Mouse (Mus musculus) MEL (cell line): ENCODE measurements around the gene Il24. TPM values are rescaled to one million over a fixed set of nuclear protein-coding genes. Genes with fewer than 3 reads are reported as not detected.
A peak's percentile ranks its signal among the peaks of the same experiment; 100 is the strongest.

Experiments used
- DNase-seq: peaks from one replicate; pipeline ENCODE4 v3.0.0; 2011; ENCODE audit warnings: low read depth, low spot score
- H3K27ac ChIP-seq: 2 replicates; pipeline ENCODE4 v1.5.1; 2012; ENCODE audit warnings: low read depth, mild to moderate bottlenecking, control low read depth, low read length, moderate library complexity; ENCODE audit not compliant: control insufficient read depth
- H3K27me3 ChIP-seq, 2 experiments: fragments of 150-350 bp in 1 of 2; sonication (generic) in 1 of 2; 2 replicates each; pipeline ENCODE4 v1.6.1; 2012; ENCODE audit warnings: low read length in 2 of 2, mild to moderate bottlenecking in 2 of 2, improper control_type of control experiment in 1 of 2, moderate library complexity in 1 of 2; ENCODE audit not compliant: insufficient read depth in 2 of 2, control insufficient read depth in 1 of 2
- H3K36me3 ChIP-seq, 2 experiments: 2 replicates each; pipeline ENCODE4 v1.6.1; 2012 to 2014; ENCODE audit warnings: low read length in 2 of 2, improper control_type of control experiment in 1 of 2, inconsistent platforms in 1 of 2, mild to moderate bottlenecking in 1 of 2; ENCODE audit not compliant: insufficient read depth in 2 of 2, control insufficient read depth in 1 of 2
- H3K4me1 ChIP-seq, 2 experiments: fragments of 150-350 bp in 1 of 2; sonication (generic) in 1 of 2; 2 replicates each; pipeline ENCODE4 v1.6.1; 2012; ENCODE audit warnings: low read length in 2 of 2, improper control_type of control experiment in 1 of 2, mild to moderate bottlenecking in 1 of 2; ENCODE audit not compliant: insufficient read depth in 2 of 2, control insufficient read depth in 1 of 2
- H3K4me3 ChIP-seq, 2 experiments: fragments of 150-350 bp in 1 of 2; sonication (generic) in 1 of 2; 2 replicates each; pipeline ENCODE4 v1.5.1; 2012; ENCODE audit warnings: low read depth in 2 of 2, low read length in 2 of 2, mild to moderate bottlenecking in 2 of 2, moderate library complexity in 2 of 2, control low read depth in 1 of 2, improper control_type of control experiment in 1 of 2; ENCODE audit not compliant: control insufficient read depth in 1 of 2, insufficient read depth in 1 of 2
- H3K79me2 ChIP-seq: 2 replicates; pipeline ENCODE4 v1.6.1; 2012; ENCODE audit warnings: mild to moderate bottlenecking, low read length, moderate library complexity; ENCODE audit not compliant: control insufficient read depth, poor library complexity, insufficient read depth
- H3K9ac ChIP-seq: 2 replicates; pipeline ENCODE4 v1.6.1; 2012; ENCODE audit warnings: low read depth, mild to moderate bottlenecking, control low read depth, low read length, moderate library complexity; ENCODE audit not compliant: control insufficient read depth, poor library complexity, severe bottlenecking
- H3K9me3 ChIP-seq: fragments of 150-350 bp; sonication (generic); replicated peaks from 2 replicates; pipeline ENCODE4 v1.6.1; 2012; ENCODE audit warnings: mild to moderate bottlenecking, low read length, improper control_type of control experiment, moderate library complexity; ENCODE audit not compliant: insufficient read depth
- CHD1 ChIP-seq: IDR thresholded peaks from 2 replicates; pipeline ENCODE4 v1.6.1; 2012; ENCODE audit warnings: low read depth, mild to moderate bottlenecking, inconsistent platforms, low read length, improper control_type of control experiment
- CTCF ChIP-seq, 3 experiments: IDR thresholded peaks in 2 of 3; conservative IDR thresholded peaks in 1 of 3; 2 replicates each; pipeline ENCODE4 v1.5.1; 2011 to 2012; ENCODE audit warnings: low read length in 3 of 3, low read depth in 2 of 3, mild to moderate bottlenecking in 2 of 3, improper control_type of control experiment in 1 of 3, inconsistent platforms in 1 of 3, mixed read lengths in 1 of 3, moderate library complexity in 1 of 3; ENCODE audit not compliant: control insufficient read depth in 1 of 3, insufficient read depth in 1 of 3, poor library complexity in 1 of 3, severe bottlenecking in 1 of 3
- EP300 ChIP-seq, 2 experiments: IDR thresholded peaks; 2 replicates each; pipeline ENCODE4 v1.6.1; 2011; ENCODE audit warnings: improper control_type of control experiment in 2 of 2, low read length in 2 of 2, low read depth in 1 of 2, mild to moderate bottlenecking in 1 of 2
- ETS1 ChIP-seq: IDR thresholded peaks from 2 replicates; pipeline ENCODE4 v1.6.1; 2012; ENCODE audit warnings: low read depth, mild to moderate bottlenecking, inconsistent platforms, low read length, improper control_type of control experiment, moderate library complexity
- KAT2A ChIP-seq: conservative IDR thresholded peaks from 2 replicates; pipeline ENCODE4 v1.6.1; 2012; ENCODE audit warnings: low read depth, low read length, improper control_type of control experiment, inconsistent platforms
- MAZ ChIP-seq: IDR thresholded peaks from 2 replicates; pipeline ENCODE4 v1.6.1; 2012; ENCODE audit warnings: low read depth, mild to moderate bottlenecking, inconsistent platforms, low read length, improper control_type of control experiment
- MEF2A ChIP-seq: IDR thresholded peaks from 2 replicates; pipeline ENCODE4 v1.6.1; 2014; ENCODE audit warnings: low read depth, mild to moderate bottlenecking, inconsistent platforms, low read length, improper control_type of control experiment; ENCODE audit not compliant: poor library complexity, insufficient replicate concordance, severe bottlenecking; ENCODE audit errors: extremely low read depth
- MYB ChIP-seq: IDR thresholded peaks from 2 replicates; pipeline ENCODE4 v1.6.1; 2011; ENCODE audit warnings: mild to moderate bottlenecking, low read depth, low read length, improper control_type of control experiment
- NELFE ChIP-seq: IDR thresholded peaks from 2 replicates; pipeline ENCODE4 v1.6.1; 2011; ENCODE audit warnings: low read depth, low read length, improper control_type of control experiment
- NRF1 ChIP-seq: IDR thresholded peaks from 2 replicates; pipeline ENCODE4 v1.6.1; 2014; ENCODE audit warnings: low read depth, mild to moderate bottlenecking, inconsistent platforms, low read length, improper control_type of control experiment, moderate library complexity; ENCODE audit not compliant: poor library complexity, insufficient read depth, severe bottlenecking
- RAD21 ChIP-seq: IDR thresholded peaks from 2 replicates; pipeline ENCODE4 v1.6.1; 2011; ENCODE audit warnings: mild to moderate bottlenecking, low read depth, low read length, improper control_type of control experiment
- RCOR1 ChIP-seq: IDR thresholded peaks from 2 replicates; pipeline ENCODE4 v1.6.1; 2012; ENCODE audit warnings: low read depth, mild to moderate bottlenecking, inconsistent platforms, low read length, improper control_type of control experiment
- SMC3 ChIP-seq: IDR thresholded peaks from 2 replicates; pipeline ENCODE4 v1.6.1; 2011; ENCODE audit warnings: low read depth, low read length, improper control_type of control experiment
- TAL1 ChIP-seq: IDR thresholded peaks from 2 replicates; pipeline ENCODE4 v1.6.1; 2012; ENCODE audit warnings: mild to moderate bottlenecking, inconsistent platforms, low read length, moderate library complexity, mixed read lengths
- ZC3H11A ChIP-seq: IDR thresholded peaks from 2 replicates; pipeline ENCODE4 v1.6.1; 2012; ENCODE audit warnings: low read depth, mild to moderate bottlenecking, inconsistent platforms, low read length, improper control_type of control experiment
- polyA plus RNA-seq, 2 experiments: library from polyadenylated mRNA; stranded (reverse) in 1 of 2; unstranded in 1 of 2; fragments of >175 nt in 1 of 2; fragments of >200 nt in 1 of 2; gene quantifications; 2 replicates each; pipeline versions ENCODE4 v1.2.1 to v1.2.4; 2012; ENCODE audit warnings: low replicate concordance in 2 of 2, low read depth in 1 of 2; ENCODE audit not compliant: insufficient read length in 2 of 2, insufficient read depth in 1 of 2, missing spikeins in 1 of 2
- total RNA-seq: library from RNA; depleted of rRNA; stranded (reverse); fragments of 300-350 nt; gene quantifications from 2 replicates; pipeline ENCODE4 v1.2.3, GENCODE M21; 2012

The Il24 gene
- total and polyA plus RNA-seq, 3 experiments: not detected

- no peak for TF ChIP-seq NELFE
- TF ChIP-seq CTCF (IDR thresholded peaks at IDR 0.05 in 2 of 3, conservative IDR thresholded peaks at IDR 0.05 in 1 of 3; ENCODE audit: control insufficient read depth in 1 of 3, insufficient read depth in 1 of 3, low read depth in 2 of 3, low read length in 3 of 3, poor library complexity in 1 of 3, severe bottlenecking in 1 of 3): peak in 1 of 3 experiments; percentile 11; a peak in 1 of 6 replicates
- H3K9ac ChIP-seq: no peak overlapping the region
- DNase-seq: peak; percentile 16
These were observed 11.3 kb downstream of the Il24 start for GRCm38 (mm10) chr1:130875910-130876309.

GRCm38 (mm10) chr1:130875139-130875538 is 12.1 kb downstream of the Il24 start:
- no peak overlapping the region for H3K9ac ChIP-seq
- no peak overlapping the region for H3K27ac ChIP-seq
- no peak overlapping the region for H3K4me3 ChIP-seq
- H3K4me1 ChIP-seq: no peaks in the 10 kb centered on the region
- TF ChIP-seq NRF1: no peak
- TF ChIP-seq MYB: no peak
- no peak for TF ChIP-seq KAT2A
- no peak for TF ChIP-seq NELFE
- TF ChIP-seq RCOR1: no peak
- TF ChIP-seq RAD21: peak; percentile 66
- TF ChIP-seq MEF2A: no peak
- TF ChIP-seq CTCF (IDR thresholded peaks at IDR 0.05 in 2 of 3, conservative IDR thresholded peaks at IDR 0.05 in 1 of 3; ENCODE audit: control insufficient read depth in 1 of 3, insufficient read depth in 1 of 3, low read depth in 2 of 3, low read length in 3 of 3, poor library complexity in 1 of 3, severe bottlenecking in 1 of 3): peak; percentile 57 to 77 (median 66)
- no peak for TF ChIP-seq EP300 (IDR thresholded peaks at IDR 0.05; ENCODE audit: low read depth in 1 of 2, low read length in 2 of 2)
- no peak for TF ChIP-seq MAZ
- no peak for TF ChIP-seq TAL1
- no peak for TF ChIP-seq ETS1
- peak; percentile 45; the same call in 1 of the 2 replicates for TF ChIP-seq ZC3H11A
- TF ChIP-seq SMC3: peak; percentile 67
- no peak for TF ChIP-seq CHD1
- H3K36me3 ChIP-seq: no peaks in the 10 kb centered on the region
- no peaks in the 10 kb centered on the region for H3K79me2 ChIP-seq
- peak; percentile 55 for DNase-seq
- H3K9me3 ChIP-seq: no peaks in the 10 kb centered on the region
- no peaks in the 10 kb centered on the region; a peak in 1 of 4 replicates for H3K27me3 ChIP-seq

More at GRCm38 (mm10) chr1:130875910-130876309, 11.3 kb downstream of the Il24 start:
- no peaks in the 10 kb centered on the region for H3K4me1 ChIP-seq
- H3K9me3 ChIP-seq: no peaks in the 10 kb centered on the region
- no peaks in the 10 kb centered on the region; a peak in 1 of 4 replicates for H3K27me3 ChIP-seq
- no peak overlapping the region for H3K4me3 ChIP-seq
- H3K36me3 ChIP-seq: no peaks in the 10 kb centered on the region
- H3K79me2 ChIP-seq: no peaks in the 10 kb centered on the region
- no peak overlapping the region for H3K27ac ChIP-seq
